ENCODE assay signal across 14 mouse cellular contexts in genomic region chr7:89392825-89393224, GRCm38 (mm10). TPM values are rescaled to one million over a fixed set of nuclear protein-coding genes. Genes with fewer than 3 reads are reported as not detected.
DNase-seq lines count a peak whose midpoint lies in the region; ATAC-seq and TF ChIP-seq lines count a peak whose summit lies in the region.
"Had no signal": no experiment of that assay in that cellular context is flagged by ENCODE, and none has a peak within 500 bp of the region (broad histone marks: within the 10 kb centered on the region; RNA-seq: fewer than 3 reads in every experiment).

No protein-coding gene starts in this region.

- peak; percentile 46 for TF ChIP-seq CTCF in kidney, postnatal 0 days (IDR thresholded peaks at IDR 0.05; ENCODE audit: low read depth)
- TF ChIP-seq CTCF in cerebellum, adult 2 months (IDR thresholded peaks at IDR 0.05; ENCODE audit: borderline replicate concordance, insufficient read depth, low read depth, low read length), result no peak

- no peaks in the 10 kb centered on the region for H3K27me3 ChIP-seq in kidney, postnatal 0 days (ENCODE audit: insufficient read depth, low read length)
- H3K27me3 ChIP-seq in cerebellum, adult 2 months (ENCODE audit: control insufficient read depth, insufficient read depth, low read length), result no peaks in the 10 kb centered on the region

- no peak overlapping the region for H3K4me3 ChIP-seq in kidney, postnatal 0 days (replicated peaks; ENCODE audit: low read depth, low read length)
- H3K4me3 ChIP-seq in cerebellum, adult 2 months (replicated peaks; ENCODE audit: insufficient read depth, low read depth, low read length), result no peak overlapping the region

- no peak for ATAC-seq in kidney, postnatal 0 days (replicated peaks; ENCODE audit: low FRiP score, low read depth)
- ATAC-seq in granulocyte monocyte progenitor cell, adult 5-6 weeks (replicated peaks; ENCODE audit: poor library complexity, severe bottlenecking), result peak; percentile 59
- ATAC-seq in erythroblast, adult 5-6 weeks (replicated peaks; ENCODE audit: low FRiP score, poor library complexity, severe bottlenecking), result no peak
- ATAC-seq: forebrain, embryonic 16.5 days had no signal

- WGBS in kidney, postnatal 0 days, result 93% methylated on average over 1 of the region's 1 CpGs
- WGBS in cerebellum, adult 2 months, result 97% methylated on average over 1 of the region's 1 CpGs

- no peak for TF ChIP-seq POLR2A in cerebellum, adult 2 months (IDR thresholded peaks at IDR 0.05; ENCODE audit: borderline replicate concordance, insufficient read depth, low read length)

- H3K27ac ChIP-seq in kidney, postnatal 0 days, result no peak overlapping the region
- no peak overlapping the region for H3K27ac ChIP-seq in cerebellum, adult 2 months (ENCODE audit: insufficient read depth, low read length)

- H3K9me3 ChIP-seq in kidney, postnatal 0 days (replicated peaks; ENCODE audit: low read length), result no peaks in the 10 kb centered on the region

- no peak overlapping the region for H3K4me2 ChIP-seq in kidney, postnatal 0 days (ENCODE audit: low read length)
- H3K4me2 ChIP-seq: heart, embryonic 11.5 days had no signal

- DNase-seq in kidney, postnatal 0 days (ENCODE audit: low spot score), result no peak
- DNase-seq in kidney, postnatal 10 days, result no peak
- peak; percentile 47 for DNase-seq in 3T3-L1 (ENCODE audit: low read depth, low spot score)
- DNase-seq in CD4-positive, CD25-positive, alpha-beta regulatory T cell, adult 2 months (ENCODE audit: low read depth, low spot score), result peak; percentile 34
- DNase-seq in cerebellum, adult 2 months, result no peak
- DNase-seq: cerebellum, adult 9-11 months; embryo, embryonic 11 days; gastrocnemius, postnatal 14 days; retina, postnatal 1 day; thymus, postnatal 14 days had no signal

- H3K9ac ChIP-seq in kidney, postnatal 0 days (ENCODE audit: low read depth, low read length), result no peak overlapping the region

- H3K4me1 ChIP-seq in kidney, postnatal 0 days (replicated peaks; ENCODE audit: insufficient read depth, low read length), result peaks cover 4% of the 10 kb centered on the region; the same call in 1 of the 2 replicates
- H3K4me1 ChIP-seq in cerebellum, adult 2 months (ENCODE audit: control insufficient read depth, insufficient read depth, low read length), result no peaks in the 10 kb centered on the region

- H3K36me3 ChIP-seq in kidney, postnatal 0 days (ENCODE audit: insufficient read depth, low read length), result no peaks in the 10 kb centered on the region

RNA-seq across cellular contexts. Expression of gene Tmem135, which starts 11.2 kb away (rescaled TPM):
- 41.6 and 45.5 TPM in 2 replicates for polyA plus RNA-seq in kidney, postnatal 0 days (2015; fragmentation: Nextera tagmentation; extraction: Ambion mirVana)
- total RNA-seq in granulocyte monocyte progenitor cell, adult 5-6 weeks (2014; fragmentation: Nextera tagmentation), result 21.5 and 23.1 TPM in 2 replicates
- total RNA-seq in granulocyte monocyte progenitor cell, adult 5-6 weeks (2017), result 18.1 and 18.9 TPM in 2 replicates
- total RNA-seq in erythroblast, adult 5-6 weeks (2015; ENCODE audit: low replicate concordance), result 3.1 and 7.7 TPM in 2 replicates
- total RNA-seq in erythroblast, adult 5-6 weeks (2017; ENCODE audit: low replicate concordance), result 0.98 and 10.3 TPM in 2 replicates
- polyA plus RNA-seq in cerebellum, adult 2 months (2012; rRNA removed), result 41.2 and 42.7 TPM in 2 replicates

RNA-seq across cellular contexts. Expression of gene Fzd4, which starts 11.3 kb away (rescaled TPM):
- 29.6 and 30.9 TPM in 2 replicates for polyA plus RNA-seq in kidney, postnatal 0 days (2015; fragmentation: Nextera tagmentation; extraction: Ambion mirVana)
- total RNA-seq in granulocyte monocyte progenitor cell, adult 5-6 weeks (2014; fragmentation: Nextera tagmentation), result 0.34 and 2.4 TPM in 2 replicates
- total RNA-seq in granulocyte monocyte progenitor cell, adult 5-6 weeks (2017), result 0.78 and 1.1 TPM in 2 replicates
- 0.63 TPM in 1 of 2 replicates, not detected in the other for total RNA-seq in erythroblast, adult 5-6 weeks (2015; ENCODE audit: low replicate concordance)
- 0.14 TPM in 1 of 2 replicates, not detected in the other for total RNA-seq in erythroblast, adult 5-6 weeks (2017; ENCODE audit: low replicate concordance)
- 5.6 and 6.4 TPM in 2 replicates for polyA plus RNA-seq in cerebellum, adult 2 months (2012; rRNA removed)

Comparison
In these comparisons a context has a peak if more than half of its experiments do, and no peak if none do; other contexts are left out.
1. DNase-seq: peak in 3T3-L1 (single experiment) and CD4-positive, CD25-positive, alpha-beta regulatory T cell, adult 2 months (single experiment); none in kidney, postnatal 0 days (single experiment), kidney, postnatal 10 days (single experiment) and cerebellum, adult 2 months (0 of 2).